Mouse (Mus musculus): ENCODE measurements at regions not wholly inside any gene's neighbourhood (a gene's known extent, or its start where the extent isn't known, plus 50 kb on each side); places are given as distances from the start of the nearest gene placed in this dataset.
A peak's percentile ranks its signal among the peaks of the same experiment; 100 is the strongest.

DNA sequence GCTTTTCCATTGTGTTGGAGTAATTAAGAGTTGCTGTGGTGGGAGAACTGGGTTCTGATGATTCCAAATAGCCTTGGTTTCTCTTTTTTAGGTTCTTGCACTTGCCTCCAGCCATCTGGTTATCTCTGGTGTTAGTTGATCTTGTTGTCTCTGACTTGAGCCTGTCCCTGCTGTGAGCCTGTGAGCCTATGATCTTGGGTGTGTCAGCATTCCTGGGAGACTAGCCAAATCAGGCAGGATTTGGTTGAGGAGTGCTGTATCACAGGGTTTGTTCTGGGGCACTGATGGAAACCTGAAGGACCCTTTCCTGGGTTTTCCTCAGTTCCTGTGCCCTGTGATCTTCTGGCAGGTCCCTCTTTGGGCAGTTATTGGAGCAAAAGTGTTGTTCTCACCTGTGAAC lies 406.8 kb upstream of the Ppp6c start:
- Histone ChIP-seq H3K27ac (no peak overlapping the region), H3K4me3 (replicated peaks; ENCODE audit: low read length) (no peak overlapping the region), H3K27me3 (ENCODE audit: control insufficient read depth, insufficient read depth, low read length) (no peaks in the 10 kb centered on the region), H3K36me3 (replicated peaks; ENCODE audit: control insufficient read depth, insufficient read depth) (no peaks in the 10 kb centered on the region), H3K9ac (no peak overlapping the region), H3K4me1 (replicated peaks; ENCODE audit: control insufficient read depth, insufficient read depth, low read length) (no peaks in the 10 kb centered on the region), H3K4me2 (replicated peaks) (no peak overlapping the region), H3K9me3 (ENCODE audit: control insufficient read depth, low read length) (no peaks in the 10 kb centered on the region)
- DNase-seq (ENCODE audit: low spot score): no peak
- no peak for ATAC-seq (ENCODE audit: low FRiP score)

DNA sequence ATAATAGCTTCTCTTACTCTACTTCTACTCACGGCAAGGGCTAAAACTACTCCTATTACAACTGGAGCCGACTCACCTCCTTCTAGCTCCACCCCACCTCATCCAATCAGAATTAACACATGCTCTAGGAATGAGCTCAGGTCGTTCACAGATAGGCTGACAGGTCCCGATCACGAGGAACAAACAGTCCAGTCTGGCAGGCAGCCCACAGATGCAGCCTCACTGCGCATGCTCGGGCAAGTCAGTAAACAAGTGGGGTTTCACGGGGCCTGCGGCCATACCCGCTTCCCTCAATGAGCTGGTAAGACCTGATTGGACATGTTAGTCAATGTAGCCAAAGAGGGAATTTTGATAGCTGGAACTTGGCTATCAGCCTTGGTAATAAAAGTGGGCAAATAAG lies 388.0 kb upstream of the Ppp6c start:
- no peak for DNase-seq (ENCODE audit: low spot score)
- H3K4me3 ChIP-seq (replicated peaks; ENCODE audit: low read length): no peak overlapping the region
- H3K4me1 ChIP-seq (replicated peaks; ENCODE audit: control insufficient read depth, insufficient read depth, low read length): no peaks in the 10 kb centered on the region
- no peaks in the 10 kb centered on the region for H3K9me3 ChIP-seq (ENCODE audit: control insufficient read depth, low read length)
- H3K4me2 ChIP-seq (replicated peaks): no peak overlapping the region
- H3K36me3 ChIP-seq (replicated peaks; ENCODE audit: control insufficient read depth, insufficient read depth): no peaks in the 10 kb centered on the region
- ATAC-seq (ENCODE audit: low FRiP score): no peak
- no peaks in the 10 kb centered on the region for H3K27me3 ChIP-seq (ENCODE audit: control insufficient read depth, insufficient read depth, low read length)
- H3K9ac ChIP-seq: no peak overlapping the region
- 86% methylated on average over 10 of the region's 10 CpGs for WGBS
- no peak overlapping the region for H3K27ac ChIP-seq

DNA sequence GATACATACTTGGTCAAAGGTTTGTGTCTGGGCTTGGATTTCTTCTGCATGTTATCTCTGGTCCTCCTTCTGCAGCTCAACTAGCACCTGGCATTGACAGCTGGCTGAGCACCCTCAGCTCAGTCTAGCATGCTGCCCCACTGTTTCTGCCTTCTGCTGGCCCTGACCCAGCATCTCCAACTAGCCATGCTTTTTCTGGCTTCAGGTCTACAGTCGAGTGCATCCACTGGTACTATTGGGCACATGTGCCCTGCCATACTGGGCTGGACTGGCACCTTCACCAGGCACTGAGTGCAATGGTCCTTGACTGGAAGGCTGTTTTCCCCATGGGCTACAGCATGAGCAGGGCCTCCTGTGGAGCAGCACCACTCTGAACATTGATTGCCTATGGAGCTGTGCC lies 386.6 kb upstream of the Ppp6c start:
- ATAC-seq (ENCODE audit: low FRiP score): 0 out of 2 replicates have a peak, but pooled peaks have one; percentile 43
- DNase-seq (ENCODE audit: low spot score): no peak
- 83% methylated on average over 1 of the region's 1 CpGs for WGBS

DNA sequence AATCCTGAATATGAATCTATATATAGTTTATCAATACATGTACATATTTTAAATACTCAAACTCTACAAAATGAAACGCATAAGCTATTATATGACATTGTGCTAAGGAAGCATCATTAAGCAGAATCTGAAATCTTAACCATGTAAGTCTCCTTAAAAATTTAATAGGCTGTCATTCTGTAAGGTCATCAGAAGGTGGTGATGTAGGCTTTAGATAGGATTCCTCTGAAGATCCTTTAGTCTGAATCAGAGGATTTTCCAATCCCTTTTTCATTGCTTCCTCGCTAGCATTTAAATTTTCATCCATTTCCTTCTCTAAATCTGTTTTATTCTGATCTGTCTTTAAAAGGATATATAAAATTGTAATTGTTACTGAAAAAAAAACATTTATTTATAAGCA lies 386.0 kb upstream of the Ppp6c start:
- Histone ChIP-seq H3K4me1 (replicated peaks; ENCODE audit: control insufficient read depth, insufficient read depth, low read length) (no peaks in the 10 kb centered on the region), H3K27me3 (ENCODE audit: control insufficient read depth, insufficient read depth, low read length) (no peaks in the 10 kb centered on the region), H3K4me2 (replicated peaks) (no peak overlapping the region), H3K9me3 (ENCODE audit: control insufficient read depth, low read length) (no peaks in the 10 kb centered on the region), H3K27ac (no peak overlapping the region), H3K4me3 (replicated peaks; ENCODE audit: low read length) (no peak overlapping the region), H3K36me3 (replicated peaks; ENCODE audit: control insufficient read depth, insufficient read depth) (no peaks in the 10 kb centered on the region), H3K9ac (no peak overlapping the region)
- 78% methylated on average over 2 of the region's 2 CpGs for WGBS
- DNase-seq (ENCODE audit: low spot score) (peak; percentile 62), ATAC-seq (ENCODE audit: low FRiP score) (no peak)

More for the DNA sequence above, 386.6 kb upstream of the Ppp6c start:
- Histone ChIP-seq H3K4me1 (replicated peaks; ENCODE audit: control insufficient read depth, insufficient read depth, low read length) (no peaks in the 10 kb centered on the region), H3K4me3 (replicated peaks; ENCODE audit: low read length) (no peak overlapping the region), H3K36me3 (replicated peaks; ENCODE audit: control insufficient read depth, insufficient read depth) (no peaks in the 10 kb centered on the region), H3K9me3 (ENCODE audit: control insufficient read depth, low read length) (no peaks in the 10 kb centered on the region), H3K27me3 (ENCODE audit: control insufficient read depth, insufficient read depth, low read length) (no peaks in the 10 kb centered on the region), H3K4me2 (replicated peaks) (no peak overlapping the region), H3K9ac (no peak overlapping the region), H3K27ac (no peak overlapping the region)

DNA sequence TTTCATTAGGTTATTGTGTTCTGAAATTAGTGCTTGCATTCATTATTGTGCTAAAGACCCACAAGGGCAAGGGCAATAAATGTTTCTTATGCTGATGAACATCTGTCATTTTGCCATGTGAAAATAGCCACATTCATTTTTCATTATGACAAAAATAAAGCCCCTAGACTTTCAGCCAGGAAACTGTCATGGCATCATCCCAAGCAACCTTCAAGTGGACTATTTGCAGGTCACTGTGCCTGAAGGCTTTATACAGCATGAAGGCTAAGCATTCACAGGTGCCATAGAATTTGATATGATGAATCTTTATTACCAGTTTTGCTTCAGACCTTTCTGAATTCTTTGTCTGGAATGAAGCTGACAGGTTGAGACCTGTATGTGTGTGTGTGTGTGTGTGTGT lies 376.0 kb upstream of the Ppp6c start:
- Histone ChIP-seq H3K4me3 (replicated peaks; ENCODE audit: low read length) (no peak overlapping the region), H3K9ac (no peak overlapping the region), H3K4me2 (replicated peaks) (no peak overlapping the region), H3K27me3 (ENCODE audit: control insufficient read depth, insufficient read depth, low read length) (no peaks in the 10 kb centered on the region), H3K27ac (no peak overlapping the region), H3K36me3 (replicated peaks; ENCODE audit: control insufficient read depth, insufficient read depth) (no peaks in the 10 kb centered on the region), H3K4me1 (replicated peaks; ENCODE audit: control insufficient read depth, insufficient read depth, low read length) (no peaks in the 10 kb centered on the region), H3K9me3 (ENCODE audit: control insufficient read depth, low read length) (no peaks in the 10 kb centered on the region)
- DNase-seq (ENCODE audit: low spot score) (no peak), ATAC-seq (ENCODE audit: low FRiP score) (no peak)

DNA sequence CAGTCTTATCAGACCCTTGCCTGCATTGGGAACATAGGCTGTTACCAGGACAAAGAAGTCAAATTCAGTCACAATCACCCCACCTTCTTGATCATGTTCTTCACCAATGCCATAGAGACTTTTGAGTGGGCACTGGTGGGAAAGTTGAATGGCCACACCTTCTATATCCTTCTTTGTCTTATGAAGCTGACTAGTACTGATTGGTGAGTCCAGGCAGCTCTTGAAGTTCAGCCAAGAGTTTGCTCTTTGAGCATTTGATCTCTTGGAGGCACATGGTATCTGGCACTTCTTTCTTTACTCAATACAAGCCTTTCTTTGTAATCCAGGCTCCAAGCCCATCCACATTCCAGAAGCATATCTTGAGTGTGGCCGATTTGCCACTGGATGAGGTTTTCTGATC lies 331.9 kb upstream of the Ppp6c start:
- Histone ChIP-seq H3K9ac (no peak overlapping the region), H3K4me2 (replicated peaks) (no peak overlapping the region), H3K36me3 (replicated peaks; ENCODE audit: control insufficient read depth, insufficient read depth) (no peaks in the 10 kb centered on the region), H3K9me3 (ENCODE audit: control insufficient read depth, low read length) (no peaks in the 10 kb centered on the region), H3K27me3 (ENCODE audit: control insufficient read depth, insufficient read depth, low read length) (no peaks in the 10 kb centered on the region), H3K27ac (no peak overlapping the region), H3K4me1 (replicated peaks; ENCODE audit: control insufficient read depth, insufficient read depth, low read length) (no peaks in the 10 kb centered on the region), H3K4me3 (replicated peaks; ENCODE audit: low read length) (no peak overlapping the region)
- DNase-seq (ENCODE audit: low spot score) (no peak), ATAC-seq (ENCODE audit: low FRiP score) (no peak)
- WGBS: 91% methylated on average over 1 of the region's 1 CpGs

DNA sequence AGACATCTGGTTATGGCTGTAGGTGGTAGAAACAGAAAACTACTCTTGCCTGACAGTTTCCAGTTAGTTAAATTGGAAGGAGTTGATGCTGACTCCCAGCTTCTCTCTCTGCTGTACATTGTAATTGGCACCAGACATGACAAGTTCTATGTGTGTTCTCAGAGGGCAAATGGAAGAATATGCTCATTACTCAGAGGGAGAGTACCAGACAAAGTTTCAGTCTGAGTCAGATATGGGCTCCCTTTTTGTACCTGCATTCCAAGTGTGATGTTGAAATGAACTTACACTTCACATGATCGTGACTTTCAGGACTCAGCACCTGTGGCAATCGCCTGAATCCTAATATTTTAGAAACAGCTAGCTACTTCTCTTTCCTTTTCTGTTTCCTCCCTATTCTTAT lies 281.7 kb upstream of the Ppp6c start:
- DNase-seq (ENCODE audit: low spot score) (no peak), ATAC-seq (ENCODE audit: low FRiP score) (no peak)
- H3K4me3 ChIP-seq (replicated peaks; ENCODE audit: low read length): no peak overlapping the region
- H3K27me3 ChIP-seq (ENCODE audit: control insufficient read depth, insufficient read depth, low read length): no peaks in the 10 kb centered on the region
- no peaks in the 10 kb centered on the region for H3K4me1 ChIP-seq (replicated peaks; ENCODE audit: control insufficient read depth, insufficient read depth, low read length)
- no peaks in the 10 kb centered on the region for H3K9me3 ChIP-seq (ENCODE audit: control insufficient read depth, low read length)
- no peak overlapping the region for H3K27ac ChIP-seq
- no peak overlapping the region for H3K9ac ChIP-seq
- no peak overlapping the region for H3K4me2 ChIP-seq (replicated peaks)
- H3K36me3 ChIP-seq (replicated peaks; ENCODE audit: control insufficient read depth, insufficient read depth): no peaks in the 10 kb centered on the region
- 90% methylated on average over 2 of the region's 2 CpGs for WGBS

DNA sequence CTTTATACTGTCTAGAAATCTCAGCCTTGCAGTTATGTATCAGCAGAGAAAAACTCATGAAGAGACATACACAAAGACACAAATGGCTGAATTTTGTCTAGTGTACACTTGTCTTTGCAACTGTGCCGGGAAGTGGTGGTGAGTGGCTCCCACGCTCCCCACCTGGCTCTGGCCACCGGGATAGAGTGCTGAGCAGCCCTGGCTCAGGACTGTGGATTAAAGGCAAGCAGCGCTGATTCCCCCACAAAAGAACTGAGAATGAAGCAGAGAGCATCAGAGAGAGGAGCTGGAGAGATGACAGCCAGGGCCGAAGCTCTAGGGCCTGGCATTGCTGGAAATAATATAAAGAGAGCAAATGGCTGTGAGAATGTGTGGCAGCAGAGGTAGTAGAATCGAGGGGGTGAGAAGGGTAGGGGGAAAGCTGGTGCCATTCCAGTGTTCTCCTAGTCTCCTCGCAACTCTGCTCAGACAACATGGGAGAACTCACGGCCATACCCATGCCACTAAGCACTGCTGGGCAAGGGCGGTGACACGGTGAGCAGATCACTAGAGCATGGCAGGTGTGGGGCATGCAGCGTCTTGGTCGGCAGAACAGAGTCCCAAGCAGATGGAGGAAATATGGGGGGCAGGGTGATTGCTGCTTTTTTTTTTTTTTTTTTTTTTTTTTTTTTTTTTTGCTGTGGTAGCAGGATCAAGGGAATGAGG lies 257.1 kb upstream of the Ppp6c start:
- H3K9ac ChIP-seq: no peak overlapping the region
- WGBS: 36% methylated on average over 12 of the region's 12 CpGs
- H3K36me3 ChIP-seq (replicated peaks; ENCODE audit: control insufficient read depth, insufficient read depth): no peaks in the 10 kb centered on the region
- ATAC-seq (ENCODE audit: low FRiP score) (peak; percentile 59; the same call in 1 of the 2 replicates), DNase-seq (ENCODE audit: low spot score) (no peak)
- H3K27ac ChIP-seq: no peak overlapping the region
- H3K27me3 ChIP-seq (ENCODE audit: control insufficient read depth, insufficient read depth, low read length): no peaks in the 10 kb centered on the region
- no peaks in the 10 kb centered on the region for H3K9me3 ChIP-seq (ENCODE audit: control insufficient read depth, low read length)
- H3K4me1 ChIP-seq (replicated peaks; ENCODE audit: control insufficient read depth, insufficient read depth, low read length): no peaks in the 10 kb centered on the region
- 0 out of 2 replicates have a peak overlapping the region, but pooled peaks have one; percentile 1 for H3K4me2 ChIP-seq (replicated peaks)
- H3K4me3 ChIP-seq (replicated peaks; ENCODE audit: low read length): no peak overlapping the region

DNA sequence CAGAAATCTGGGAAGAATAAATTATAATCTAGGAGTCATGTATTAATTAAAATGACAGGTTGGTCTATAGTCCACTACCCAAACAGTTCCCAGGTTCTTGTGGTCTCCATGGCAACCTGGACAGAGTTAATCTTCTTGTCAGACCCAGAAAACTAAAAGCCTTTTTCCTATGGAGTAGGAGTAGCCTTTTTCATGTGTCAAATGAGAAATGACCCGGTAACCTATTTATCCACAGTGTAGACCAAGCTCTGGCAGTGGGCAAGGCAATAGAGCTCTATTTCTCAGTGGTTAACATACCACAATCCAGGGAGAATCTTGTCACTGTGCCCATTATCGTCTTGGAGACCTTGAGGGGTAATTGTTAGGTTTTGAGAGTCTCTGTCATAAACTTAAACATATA lies 256.4 kb upstream of the Ppp6c start:
- Histone ChIP-seq H3K4me2 (replicated peaks) (no peak overlapping the region), H3K9me3 (ENCODE audit: control insufficient read depth, low read length) (no peaks in the 10 kb centered on the region), H3K36me3 (replicated peaks; ENCODE audit: control insufficient read depth, insufficient read depth) (no peaks in the 10 kb centered on the region), H3K27ac (no peak overlapping the region), H3K4me3 (replicated peaks; ENCODE audit: low read length) (no peak overlapping the region), H3K4me1 (replicated peaks; ENCODE audit: control insufficient read depth, insufficient read depth, low read length) (no peaks in the 10 kb centered on the region), H3K9ac (no peak overlapping the region), H3K27me3 (ENCODE audit: control insufficient read depth, insufficient read depth, low read length) (no peaks in the 10 kb centered on the region)
- DNase-seq (ENCODE audit: low spot score) (no peak), ATAC-seq (ENCODE audit: low FRiP score) (no peak)
- 39% methylated on average over 2 of the region's 2 CpGs for WGBS

DNA sequence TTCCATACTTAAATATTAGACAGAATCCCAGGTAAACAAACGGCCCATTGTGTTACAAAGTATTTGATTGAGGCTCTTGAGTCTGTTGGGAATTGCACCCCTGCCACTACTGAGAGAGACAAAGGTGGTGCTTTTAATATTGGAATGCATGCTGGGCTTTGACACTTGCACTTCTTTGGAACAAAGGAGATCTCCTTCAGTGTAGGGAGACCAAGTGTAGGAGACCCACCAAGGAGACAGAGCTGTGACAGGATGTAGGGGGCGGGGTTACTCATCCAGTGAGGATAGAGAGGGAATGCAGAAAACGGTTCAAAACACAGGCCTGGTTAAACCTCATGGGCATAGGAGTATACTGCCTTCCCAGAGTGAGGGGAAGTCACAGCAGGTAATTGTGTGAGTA lies 254.0 kb upstream of the Ppp6c start:
- no peaks in the 10 kb centered on the region for H3K27me3 ChIP-seq (ENCODE audit: control insufficient read depth, insufficient read depth, low read length)

More for the DNA sequence above, 254.0 kb upstream of the Ppp6c start:
- Histone ChIP-seq H3K27ac (no peak overlapping the region), H3K9ac (no peak overlapping the region), H3K4me2 (replicated peaks) (no peak overlapping the region), H3K9me3 (ENCODE audit: control insufficient read depth, low read length) (no peaks in the 10 kb centered on the region), H3K36me3 (replicated peaks; ENCODE audit: control insufficient read depth, insufficient read depth) (no peaks in the 10 kb centered on the region), H3K4me3 (replicated peaks; ENCODE audit: low read length) (no peak overlapping the region), H3K4me1 (replicated peaks; ENCODE audit: control insufficient read depth, insufficient read depth, low read length) (no peaks in the 10 kb centered on the region)
- DNase-seq (ENCODE audit: low spot score): no peak
- WGBS: 61% methylated on average over 3 of the region's 3 CpGs
- ATAC-seq (ENCODE audit: low FRiP score): no peak
